Mouse (Mus musculus) ES-Bruce4 (cell line): ENCODE results near the gene Apoa1. TPM values are rescaled to one million over a fixed set of nuclear protein-coding genes. Genes with fewer than 3 reads are reported as not detected.

Experiments
- H3K27ac ChIP-seq: 2 replicates; pipeline ENCODE4 v1.5.1; 2012; ENCODE audit warnings: low read length, inconsistent platforms; ENCODE audit not compliant: insufficient read depth
- H3K27me3 ChIP-seq: 2 replicates; pipeline ENCODE4 v1.6.1; 2012; ENCODE audit warnings: mild to moderate bottlenecking, low read length, inconsistent platforms; ENCODE audit not compliant: control insufficient read depth, poor library complexity, insufficient read depth, severe bottlenecking
- H3K36me3 ChIP-seq: 2 replicates; pipeline ENCODE4 v1.6.1; 2012; ENCODE audit warnings: inconsistent platforms, mild to moderate bottlenecking, low read length, moderate library complexity; ENCODE audit not compliant: control insufficient read depth, poor library complexity, insufficient read depth, severe bottlenecking
- H3K4me1 ChIP-seq: one replicate; pipeline ENCODE4 v1.8.1; 2011; ENCODE audit warnings: low read length; ENCODE audit not compliant: control insufficient read depth, insufficient read depth
- H3K4me3 ChIP-seq: 2 replicates; pipeline ENCODE4 v1.5.1; 2011; ENCODE audit warnings: low read depth, mild to moderate bottlenecking, low read length
- H3K9ac ChIP-seq: 2 replicates; pipeline ENCODE4 v1.6.1; 2012; ENCODE audit warnings: low read depth, mild to moderate bottlenecking, inconsistent platforms; ENCODE audit not compliant: poor library complexity, severe bottlenecking
- H3K9me3 ChIP-seq: replicated peaks from 2 replicates; pipeline ENCODE4 v1.6.1; 2012; ENCODE audit warnings: mild to moderate bottlenecking, low read length, inconsistent platforms; ENCODE audit not compliant: control insufficient read depth, poor library complexity, insufficient read depth, severe bottlenecking
- CTCF ChIP-seq: IDR thresholded peaks from one replicate; pipeline ENCODE4 v1.8.1; 2011; ENCODE audit warnings: low read depth, low read length
- EP300 ChIP-seq: IDR thresholded peaks from 2 replicates; pipeline ENCODE4 v1.6.1; 2011; ENCODE audit warnings: low read depth, low read length; ENCODE audit not compliant: insufficient read depth
- POLR2A ChIP-seq: IDR thresholded peaks from one replicate; pipeline ENCODE4 v1.8.1; 2011; ENCODE audit warnings: low read length; ENCODE audit not compliant: insufficient read depth
- polyA plus RNA-seq: library from polyadenylated mRNA; stranded (reverse); fragments of >200 nt; gene quantifications from 2 replicates; pipeline ENCODE4 v1.2.4, GENCODE M21; 2011; ENCODE audit warnings: low read depth; ENCODE audit not compliant: missing spikeins, insufficient read depth, insufficient read length

Gene Apoa1
- polyA plus RNA-seq, 1 experiment, result not detected

GRCm38 (mm10) chr9:46229573-46230449, 1.4 kb downstream of the Apoa1 start:
- H3K4me3 ChIP-seq, result peak overlapping the region; percentile 81
- H3K27ac ChIP-seq, result no peak overlapping the region
- peak overlapping the region; percentile 64 for H3K9ac ChIP-seq
- H3K27me3 ChIP-seq, result no peaks in the 10 kb centered on the region
- peak; percentile 86 for TF ChIP-seq CTCF
- TF ChIP-seq POLR2A, result peak; percentile 41
- peak; percentile 50; the same call in 1 of the 2 replicates for TF ChIP-seq EP300
- no peaks in the 10 kb centered on the region for H3K9me3 ChIP-seq
- H3K4me1 ChIP-seq, result no peaks in the 10 kb centered on the region
- H3K36me3 ChIP-seq, result no peaks in the 10 kb centered on the region

- Histone ChIP-seq H3K4me3 (peak overlapping the region; percentile 81), H3K27me3 (no peaks in the 10 kb centered on the region), H3K9me3 (no peaks in the 10 kb centered on the region), H3K9ac (peak overlapping the region; percentile 64), H3K4me1 (no peaks in the 10 kb centered on the region), H3K27ac (no peak overlapping the region), H3K36me3 (no peaks in the 10 kb centered on the region)
- no peak for TF ChIP-seq CTCF
- no peak for TF ChIP-seq POLR2A
- TF ChIP-seq EP300, result no peak
These were observed 2.1 kb downstream of the Apoa1 start for GRCm38 (mm10) chr9:46230450-46230975.

DNA sequence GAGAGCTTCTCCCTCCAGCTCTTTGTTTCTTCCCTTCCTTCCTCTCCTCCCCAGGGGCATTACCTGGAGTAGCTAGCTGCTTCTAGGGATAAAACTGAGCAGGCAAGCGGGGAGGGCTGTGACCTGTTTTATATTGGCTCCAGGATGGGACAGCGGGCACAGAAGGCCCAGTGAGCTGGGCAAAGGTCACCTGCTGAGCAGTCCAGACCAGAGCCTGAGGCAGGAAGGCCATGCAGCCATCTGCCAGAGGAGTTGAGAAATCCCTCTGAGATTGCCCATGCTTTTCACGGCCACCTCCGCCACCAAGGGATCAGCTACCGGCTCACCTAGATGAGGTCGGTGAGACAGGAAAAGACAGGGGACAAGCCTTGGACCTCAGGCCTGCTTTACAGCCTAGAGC, 6.8 kb downstream of the Apoa1 start:
- H3K9ac ChIP-seq, result no peak overlapping the region
- no peak overlapping the region for H3K4me3 ChIP-seq
- no peaks in the 10 kb centered on the region for H3K36me3 ChIP-seq
- no peaks in the 10 kb centered on the region for H3K27me3 ChIP-seq
- TF ChIP-seq EP300 (no peak), POLR2A (no peak), CTCF (no peak)
- no peaks in the 10 kb centered on the region for H3K9me3 ChIP-seq
- no peaks in the 10 kb centered on the region for H3K4me1 ChIP-seq
- no peak overlapping the region for H3K27ac ChIP-seq

DNA sequence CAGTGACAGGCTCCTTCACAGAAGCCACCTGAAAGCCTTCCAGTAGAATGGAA, 7.0 kb downstream of the Apoa1 start, which contains the start of gene Apoc3:
Gene Apoc3 (minus strand): TSS at position 41 of the 53 bp plus-strand sequence.
- Histone ChIP-seq H3K27ac (no peak within 1 kb of the TSS), H3K36me3 (no peaks in the 10 kb centered on the region), H3K27me3 (no peaks in the 10 kb centered on the region), H3K4me1 (no peaks in the 10 kb centered on the region), H3K9me3 (no peaks in the 10 kb centered on the region), H3K9ac (no peak within 1 kb of the TSS), H3K4me3 (no peak within 1 kb of the TSS)
- TF ChIP-seq POLR2A, result no peak

DNA sequence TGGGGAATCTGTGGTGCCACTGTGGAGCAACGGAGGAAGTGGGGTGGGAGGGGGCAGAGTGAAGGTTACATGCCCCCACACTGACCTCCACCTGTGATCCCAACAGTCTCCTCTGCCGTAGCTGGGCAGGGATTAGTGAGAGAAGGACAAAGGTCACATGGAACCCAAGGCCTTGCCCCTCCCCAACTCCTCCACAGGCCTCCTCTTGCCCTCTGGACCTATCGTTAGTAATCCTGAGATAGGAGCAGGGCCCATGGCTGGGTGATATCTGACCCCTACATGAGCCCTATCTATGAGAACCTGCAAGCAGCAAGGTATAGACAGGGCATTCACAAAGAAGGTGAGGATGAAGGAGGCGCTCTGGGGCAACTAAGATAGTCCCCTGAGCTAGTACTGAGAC, 7.3 kb downstream of the Apoa1 start:
- H3K27me3 ChIP-seq, result no peaks in the 10 kb centered on the region
- no peaks in the 10 kb centered on the region for H3K36me3 ChIP-seq
- no peak overlapping the region for H3K9ac ChIP-seq
- H3K4me1 ChIP-seq, result no peaks in the 10 kb centered on the region
- no peaks in the 10 kb centered on the region for H3K9me3 ChIP-seq
- H3K4me3 ChIP-seq, result no peak overlapping the region
- H3K27ac ChIP-seq, result no peak overlapping the region
- TF ChIP-seq CTCF, result no peak
- TF ChIP-seq POLR2A, result no peak
- TF ChIP-seq EP300, result no peak

DNA sequence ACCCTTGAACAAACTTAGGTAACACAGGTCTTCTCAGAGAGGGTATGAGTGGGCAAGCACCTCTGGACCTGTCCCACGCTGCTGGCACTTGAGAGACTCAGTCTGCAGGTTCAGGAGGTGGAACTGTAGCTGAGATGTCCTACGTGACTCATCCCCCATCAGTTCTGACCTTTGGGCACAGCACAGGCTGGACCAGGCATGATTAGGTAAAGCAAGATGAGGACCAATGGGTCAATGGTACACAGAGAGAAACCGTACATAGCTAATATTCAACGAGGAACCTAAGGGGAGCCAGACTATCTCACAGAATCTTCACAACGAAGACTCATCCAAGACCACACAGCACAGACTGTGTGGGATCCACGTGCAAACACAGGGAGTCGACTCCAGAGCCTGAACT, 10.5 kb downstream of the Apoa1 start:
- no peaks in the 10 kb centered on the region for H3K36me3 ChIP-seq
- no peak overlapping the region for H3K4me3 ChIP-seq
- H3K4me1 ChIP-seq, result no peaks in the 10 kb centered on the region
- TF ChIP-seq POLR2A, result no peak
- TF ChIP-seq EP300, result no peak
- no peak overlapping the region for H3K27ac ChIP-seq
- H3K9me3 ChIP-seq, result no peaks in the 10 kb centered on the region
- H3K9ac ChIP-seq, result no peak overlapping the region
- no peaks in the 10 kb centered on the region for H3K27me3 ChIP-seq
